Mouse (Mus musculus) adrenal gland, adult (tissue): ENCODE measurements at regions not wholly inside any gene's neighbourhood (a gene's known extent, or its start where the extent isn't known, plus 50 kb on each side); places are given as distances from the start of the nearest gene placed in this dataset.

ENCODE experiments used
- DNase-seq, 2 experiments: peaks; one replicate each; pipeline ENCODE4 v3.0.0; 2022 to 2023; ENCODE audit warnings: low spot score in 1 of 2; ENCODE audit not compliant: inconsistent age in 2 of 2

GRCm38 (mm10) chr10:122197703-122198102 is 100.5 kb upstream of the Rxylt1 start:
- DNase-seq: no peak

- DNase-seq: no peak
Measured at GRCm38 (mm10) chr10:122194139-122194538, 97.0 kb upstream of the Rxylt1 start.

- no peak for DNase-seq
Measured at GRCm38 (mm10) chr10:122193343-122193742, 96.2 kb upstream of the Rxylt1 start.

- no peak for DNase-seq
Measured at GRCm38 (mm10) chr10:122185152-122185745, 88.1 kb upstream of the Rxylt1 start.

- DNase-seq: peak; percentile 7 to 75
Measured at GRCm38 (mm10) chr10:122183025-122183424, 85.9 kb upstream of the Rxylt1 start.

DNA sequence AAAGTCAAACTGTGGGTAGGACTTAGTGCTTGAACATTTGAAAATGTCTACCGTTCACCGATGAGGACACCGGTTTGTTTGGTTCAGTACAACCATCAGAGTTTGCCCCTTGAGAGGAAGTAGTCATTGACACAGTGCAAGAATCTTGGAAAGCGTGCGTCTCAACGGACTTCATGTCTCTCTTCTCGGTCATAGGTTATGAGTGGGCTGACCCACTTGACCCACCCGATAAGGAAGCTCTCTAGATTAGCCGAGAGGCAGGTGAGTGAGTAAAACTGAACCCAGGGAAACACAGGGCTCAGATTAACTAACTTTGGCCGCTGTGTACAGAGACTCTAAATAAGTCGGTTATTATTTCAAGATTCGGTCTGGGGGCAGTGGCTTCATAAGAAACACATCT is 51.9 kb upstream of the Rxylt1 start:
- DNase-seq: no peak

- DNase-seq: no peak
Measured at GRCm38 (mm10) chr10:122148609-122149008, 51.4 kb upstream of the Rxylt1 start.
